ENCODE assay signal across 8 mouse cellular contexts in the genomic region with DNA sequence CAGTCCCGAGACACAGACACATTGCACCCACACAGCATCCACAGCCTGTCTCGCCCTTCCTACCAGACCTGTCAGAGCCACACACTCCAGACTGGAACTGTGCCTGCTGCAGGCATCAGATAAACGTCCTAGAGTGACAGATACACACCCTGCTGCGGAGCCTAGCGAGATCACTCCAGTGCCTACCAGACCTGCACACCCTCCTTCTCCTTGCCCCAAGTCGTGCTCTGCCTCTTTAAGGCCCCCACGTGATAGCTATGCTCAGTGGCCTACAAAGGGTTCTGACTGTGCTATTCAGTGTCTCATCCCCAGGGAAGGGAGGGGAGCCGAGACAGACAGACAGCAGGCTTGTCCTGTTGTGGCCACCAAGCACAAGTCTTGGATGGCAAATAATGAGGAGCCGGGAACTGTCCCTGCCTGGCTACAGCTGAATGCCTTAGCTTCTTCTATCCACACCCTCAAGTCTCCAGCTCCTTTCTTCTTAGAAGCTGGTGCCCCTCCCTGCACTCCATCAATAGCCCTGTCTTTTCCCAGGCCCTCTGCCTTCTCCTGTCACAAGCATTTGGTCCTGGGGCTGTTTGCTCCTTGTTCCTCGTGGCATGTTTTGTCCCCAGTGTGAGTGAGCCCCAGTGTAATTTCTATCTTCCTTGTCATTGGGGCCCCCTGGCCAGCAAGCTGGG. TPM values are rescaled to one million over a fixed set of nuclear protein-coding genes. Genes with fewer than 3 reads are reported as not detected.
A peak's percentile ranks its signal among the peaks of the same experiment; 100 is the strongest.
DNase-seq lines count a peak whose midpoint lies in the region; ATAC-seq and TF ChIP-seq lines count a peak whose summit lies in the region.
"Had no signal": no experiment of that assay in that cellular context is flagged by ENCODE, and none has a peak within 500 bp of the region (broad histone marks: within the 10 kb centered on the region; RNA-seq: fewer than 3 reads in every experiment).

No protein-coding gene starts in this region.

- TF ChIP-seq EP300 in ES-Bruce4 (IDR thresholded peaks at IDR 0.05; ENCODE audit: insufficient read depth, low read depth, low read length), result peak; percentile 49; the same call in 1 of the 2 replicates

- H3K27ac ChIP-seq in ES-Bruce4 (ENCODE audit: insufficient read depth, low read length), result no peak overlapping the region
- no peak overlapping the region for H3K27ac ChIP-seq in forebrain, postnatal 0 days (ENCODE audit: low read depth, low read length)
- H3K27ac ChIP-seq in liver, embryonic 13.5 days, result peak overlapping the region; percentile 37; the same call in 1 of the 2 replicates

- no peaks in the 10 kb centered on the region for H3K9me3 ChIP-seq in ES-Bruce4 (replicated peaks; ENCODE audit: control insufficient read depth, insufficient read depth, low read length, poor library complexity, severe bottlenecking)
- no peaks in the 10 kb centered on the region for H3K9me3 ChIP-seq in forebrain, postnatal 0 days (ENCODE audit: low read length)
- no peaks in the 10 kb centered on the region for H3K9me3 ChIP-seq in liver, embryonic 13.5 days (replicated peaks)

- peak; percentile 32 for DNase-seq in ES-CJ7 (ENCODE audit: low read depth, low spot score)
- peak; percentile 25 for DNase-seq in forebrain, postnatal 0 days
- peak; percentile 70 for DNase-seq in liver, embryonic 13.5 days
- DNase-seq in retina, postnatal 1 day, result peak; percentile 89
- DNase-seq in urinary bladder, postnatal 36 days (ENCODE audit: low spot score in 2 of 2), result no peak
- DNase-seq in cerebellum, postnatal 14 days, result no peak

- H3K9ac ChIP-seq in ES-Bruce4 (ENCODE audit: low read depth, poor library complexity, severe bottlenecking), result no peak overlapping the region
- no peak overlapping the region for H3K9ac ChIP-seq in forebrain, postnatal 0 days
- 0 out of 2 replicates have a peak overlapping the region, but pooled peaks have one; percentile 13 for H3K9ac ChIP-seq in liver, embryonic 13.5 days

- 16% methylated on average over 10 of the region's 10 CpGs for WGBS in forebrain, postnatal 0 days
- 16% methylated on average over 10 of the region's 10 CpGs for WGBS in liver, embryonic 13.5 days (ENCODE audit: insufficient replicate concordance)

- no peaks in the 10 kb centered on the region for H3K4me1 ChIP-seq in ES-Bruce4 (ENCODE audit: control insufficient read depth, insufficient read depth, low read length)
- no peaks in the 10 kb centered on the region for H3K4me1 ChIP-seq in forebrain, postnatal 0 days (ENCODE audit: insufficient read depth)
- H3K4me1 ChIP-seq in liver, embryonic 13.5 days (replicated peaks), result peaks cover 58% of the 10 kb centered on the region

- no peak for TF ChIP-seq POLR2A in ES-Bruce4 (IDR thresholded peaks at IDR 0.05; ENCODE audit: insufficient read depth, low read length)

- TF ChIP-seq CTCF in ES-Bruce4 (IDR thresholded peaks at IDR 0.05; ENCODE audit: low read depth, low read length), result no peak
- no peak for TF ChIP-seq CTCF in forebrain, postnatal 0 days (IDR thresholded peaks at IDR 0.05; ENCODE audit: low read depth)

- H3K36me3 ChIP-seq in ES-Bruce4 (ENCODE audit: control insufficient read depth, insufficient read depth, low read length, poor library complexity, severe bottlenecking), result no peaks in the 10 kb centered on the region
- peaks cover 25% of the 10 kb centered on the region; the same call in 1 of the 2 replicates for H3K36me3 ChIP-seq in forebrain, postnatal 0 days (ENCODE audit: insufficient read depth)
- peaks cover 6% of the 10 kb centered on the region; the same call in 1 of the 2 replicates for H3K36me3 ChIP-seq in liver, embryonic 13.5 days

- no peaks in the 10 kb centered on the region for H3K27me3 ChIP-seq in ES-Bruce4 (ENCODE audit: control insufficient read depth, insufficient read depth, low read length, poor library complexity, severe bottlenecking)
- H3K27me3 ChIP-seq in forebrain, postnatal 0 days (ENCODE audit: insufficient read depth, low read length), result no peaks in the 10 kb centered on the region
- H3K27me3 ChIP-seq in liver, embryonic 13.5 days, result peaks cover 15% of the 10 kb centered on the region; the same call in 1 of the 2 replicates

- H3K4me3 ChIP-seq in ES-Bruce4 (ENCODE audit: low read depth, low read length), result no peak overlapping the region
- H3K4me3 ChIP-seq in forebrain, postnatal 0 days (ENCODE audit: low read depth, low read length), result no peak overlapping the region
- no peak overlapping the region for H3K4me3 ChIP-seq in liver, embryonic 13.5 days (replicated peaks)

- H3K4me2 ChIP-seq in forebrain, postnatal 0 days (ENCODE audit: low read depth), result no peak overlapping the region
- peak overlapping the region; percentile 6; the same call in 1 of the 2 replicates for H3K4me2 ChIP-seq in liver, embryonic 13.5 days

- peak; percentile 79 for ATAC-seq in forebrain, postnatal 0 days
- ATAC-seq in liver, embryonic 13.5 days (ENCODE audit: low read depth), result peak; percentile 95

RNA-seq across cellular contexts. Expression of gene Golt1a, which starts 41.6 kb away (rescaled TPM):
- polyA plus RNA-seq in ES-Bruce4 (2011; ENCODE audit: insufficient read depth, insufficient read length, low read depth, missing spikeins), result not detected in 2 replicates
- total RNA-seq in forebrain, postnatal 0 days (2014; rRNA removed), result 0.15 and 0.29 TPM in 2 replicates
- polyA plus RNA-seq in forebrain, postnatal 0 days (2015; fragmentation: Nextera tagmentation; extraction: Ambion mirVana), result 0.19 TPM in 1 of 2 replicates, not detected in the other
- 6.1 and 8.2 TPM in 2 replicates for polyA plus RNA-seq in liver, embryonic 13.5 days (2015; fragmentation: Nextera tagmentation; extraction: Ambion mirVana)

RNA-seq across cellular contexts. Expression of gene Kiss1, which starts 53.7 kb away (rescaled TPM):
- not detected in 2 replicates for polyA plus RNA-seq in ES-Bruce4 (2011; ENCODE audit: insufficient read depth, insufficient read length, low read depth, missing spikeins)
- total RNA-seq in forebrain, postnatal 0 days (2014; rRNA removed), result not detected in 2 replicates
- polyA plus RNA-seq in forebrain, postnatal 0 days (2015; fragmentation: Nextera tagmentation; extraction: Ambion mirVana), result not detected in 2 replicates
- not detected in 2 replicates for polyA plus RNA-seq in liver, embryonic 13.5 days (2015; fragmentation: Nextera tagmentation; extraction: Ambion mirVana)
- total RNA-seq: left cerebral cortex, postnatal 36 days had no signal

Comparison
In these comparisons a context has a peak if more than half of its experiments do, and no peak if none do; other contexts are left out.
1. DNase-seq: peak in ES-CJ7 (single experiment), forebrain, postnatal 0 days (single experiment), liver, embryonic 13.5 days (single experiment) and retina, postnatal 1 day (single experiment); none in urinary bladder, postnatal 36 days (0 of 2) and cerebellum, postnatal 14 days (0 of 2).